Mouse (Mus musculus): ENCODE measurements around the gene Mgat5. TPM values are rescaled to one million over a fixed set of nuclear protein-coding genes. Genes with fewer than 3 reads are reported as not detected.
A peak's percentile ranks its signal among the peaks of the same experiment; 100 is the strongest.

Mgat5 gene
- polyA plus RNA-seq, 1 experiment from 2014 or later, result 4.9 TPM

DNA sequence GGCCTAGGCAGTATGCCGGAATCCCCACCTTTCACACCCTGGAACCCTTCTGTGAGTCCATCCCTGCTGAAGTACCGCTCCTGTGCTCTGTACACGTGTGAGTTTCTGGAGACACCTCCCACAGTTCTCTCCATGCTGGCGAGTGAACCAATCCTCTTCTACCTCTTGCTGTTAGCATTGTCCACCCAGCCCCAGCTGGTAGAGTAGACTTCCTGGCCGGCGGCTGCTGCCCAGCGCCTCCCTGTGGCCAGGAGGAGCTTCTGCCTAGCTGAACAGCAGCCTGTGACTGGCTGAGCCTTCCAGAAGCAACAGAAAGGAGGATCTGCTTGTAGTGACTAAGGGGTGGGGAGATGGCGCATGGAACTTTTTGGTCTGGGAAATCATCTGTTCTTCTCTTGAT is 279.4 kb downstream of the Mgat5 start:
- no peaks in the 10 kb centered on the region for H3K4me1 ChIP-seq
- H3K27ac ChIP-seq (replicated peaks), result no peak overlapping the region
- WGBS, result 92% methylated on average over 8 of the region's 8 CpGs
- no peaks in the 10 kb centered on the region for H3K27me3 ChIP-seq (replicated peaks; ENCODE audit: low read depth, poor library complexity, severe bottlenecking)
- no peaks in the 10 kb centered on the region for H3K9me3 ChIP-seq
- DNase-seq (ENCODE audit: low spot score), result no peak
- no peak overlapping the region for H3K4me3 ChIP-seq
- H3K36me3 ChIP-seq (replicated peaks), result peaks cover 22% of the 10 kb centered on the region

DNA sequence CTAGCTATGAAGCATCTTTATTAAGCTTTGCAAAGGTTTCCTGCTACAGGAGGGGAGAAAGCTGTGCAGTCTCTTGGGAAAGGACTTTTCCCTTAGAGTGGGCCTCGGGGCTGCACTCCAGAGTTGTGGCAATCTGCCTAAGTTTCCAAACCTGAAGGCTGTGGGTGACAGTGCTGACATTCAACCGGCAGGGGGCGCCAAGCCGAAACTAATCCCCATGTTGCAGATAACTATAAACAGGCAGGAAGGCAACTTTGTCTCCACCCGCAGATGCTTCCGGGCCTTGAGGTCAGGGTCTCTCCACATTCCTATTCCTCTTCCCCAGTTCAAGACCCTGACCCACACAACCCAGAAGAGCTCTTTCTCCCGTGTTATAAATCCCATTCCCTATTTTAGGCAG is 280.0 kb downstream of the Mgat5 start:
- H3K27ac ChIP-seq (replicated peaks), result no peak overlapping the region
- H3K4me1 ChIP-seq, result no peaks in the 10 kb centered on the region
- 46% methylated on average over 7 of the region's 7 CpGs for WGBS
- H3K27me3 ChIP-seq (replicated peaks; ENCODE audit: low read depth, poor library complexity, severe bottlenecking), result no peaks in the 10 kb centered on the region
- peaks cover 22% of the 10 kb centered on the region for H3K36me3 ChIP-seq (replicated peaks)
- H3K4me3 ChIP-seq, result no peak overlapping the region
- no peaks in the 10 kb centered on the region for H3K9me3 ChIP-seq
- DNase-seq (ENCODE audit: low spot score), result peak; percentile 73

GRCm38 (mm10) chr1:127487161-127487560 is 282.3 kb downstream of the Mgat5 start:
- Histone ChIP-seq H3K27ac (replicated peaks) (no peak overlapping the region), H3K36me3 (replicated peaks) (peaks cover 14% of the 10 kb centered on the region), H3K4me1 (no peaks in the 10 kb centered on the region), H3K4me3 (no peak overlapping the region), H3K27me3 (replicated peaks; ENCODE audit: low read depth, poor library complexity, severe bottlenecking) (no peaks in the 10 kb centered on the region), H3K9me3 (no peaks in the 10 kb centered on the region)
- DNase-seq (ENCODE audit: low spot score), result peak; percentile 47
- 81% methylated on average over 4 of the region's 4 CpGs for WGBS

DNA sequence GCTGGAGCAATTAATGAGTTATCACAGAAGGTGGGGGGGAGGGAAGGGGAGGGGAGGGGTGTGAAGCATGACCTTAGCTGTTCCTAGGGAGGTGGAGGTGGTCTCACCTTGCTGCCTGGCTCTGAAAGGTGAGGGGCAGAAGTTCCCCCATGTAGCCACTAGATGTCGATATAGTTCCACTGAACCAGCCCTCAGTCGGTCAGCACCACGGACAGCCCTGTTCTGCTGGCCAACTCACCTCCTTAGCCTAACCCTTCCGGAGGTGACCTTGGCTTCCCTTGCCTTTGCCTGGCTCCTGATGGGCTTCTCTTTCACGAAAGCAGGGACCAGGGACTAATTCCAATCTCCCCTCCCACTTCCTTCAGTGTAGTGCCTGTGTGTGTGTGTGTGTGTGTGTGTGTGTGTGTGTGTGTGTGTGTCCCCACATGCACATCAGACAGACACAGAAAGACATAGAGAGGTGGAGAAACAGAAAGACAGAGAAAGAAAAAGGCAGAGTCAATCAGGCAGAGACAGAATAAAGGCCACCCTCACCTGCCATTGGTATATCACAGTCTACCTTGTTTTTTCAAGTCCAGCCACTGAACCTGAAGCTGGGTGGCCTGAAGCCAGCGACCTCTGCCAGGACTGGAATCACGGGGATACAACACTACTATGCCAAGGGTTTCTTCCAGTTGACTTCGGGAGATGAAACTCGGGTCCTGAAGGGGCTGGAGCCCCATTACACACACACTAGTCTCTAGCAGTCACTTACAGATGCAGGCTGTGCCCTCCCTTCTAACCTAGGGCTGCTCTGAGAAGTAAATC is 292.1 kb downstream of the Mgat5 start:
- peak; percentile 76 for DNase-seq (ENCODE audit: low spot score)
- WGBS, result 34% methylated on average over 9 of the region's 9 CpGs
- Histone ChIP-seq H3K27ac (replicated peaks) (no peak overlapping the region), H3K9me3 (0 out of 2 replicates have a peak, but pooled peaks cover 4% of the 10 kb centered on the region), H3K4me3 (no peak overlapping the region), H3K36me3 (replicated peaks) (no peaks in the 10 kb centered on the region), H3K27me3 (replicated peaks; ENCODE audit: low read depth, poor library complexity, severe bottlenecking) (no peaks in the 10 kb centered on the region), H3K4me1 (no peaks in the 10 kb centered on the region)

DNA sequence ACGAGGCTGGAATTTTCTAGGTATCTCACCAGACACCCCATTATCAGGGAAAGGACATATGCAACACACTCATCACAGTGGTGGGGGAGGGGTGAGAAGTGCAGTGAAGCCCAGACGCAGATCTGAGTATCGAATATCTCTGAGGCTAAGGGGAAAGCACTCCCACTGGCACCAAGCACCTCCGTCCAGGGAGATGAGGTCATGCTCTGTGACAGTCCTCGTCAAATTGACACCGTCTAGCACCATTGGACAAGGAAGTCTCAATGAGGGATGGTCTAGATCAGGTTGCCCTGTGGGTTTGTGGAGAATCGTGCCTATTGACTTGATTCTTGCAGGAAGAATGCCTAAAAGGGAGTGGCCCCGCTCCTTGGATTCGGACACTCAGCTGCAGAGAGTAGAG is 293.9 kb downstream of the Mgat5 start:
- Histone ChIP-seq H3K27ac (replicated peaks) (no peak overlapping the region), H3K36me3 (replicated peaks) (no peaks in the 10 kb centered on the region), H3K4me1 (no peaks in the 10 kb centered on the region), H3K4me3 (no peak overlapping the region), H3K27me3 (replicated peaks; ENCODE audit: low read depth, poor library complexity, severe bottlenecking) (no peaks in the 10 kb centered on the region), H3K9me3 (0 out of 2 replicates have a peak, but pooled peaks cover under 1% of the 10 kb centered on the region)
- WGBS, result 62% methylated on average over 9 of the region's 9 CpGs
- no peak for DNase-seq (ENCODE audit: low spot score)

GRCm38 (mm10) chr1:127500219-127500618 is 295.4 kb downstream of the Mgat5 start:
- no peaks in the 10 kb centered on the region for H3K4me1 ChIP-seq
- DNase-seq (ENCODE audit: low spot score), result peak; percentile 83
- H3K27ac ChIP-seq (replicated peaks), result no peak overlapping the region
- no peak overlapping the region for H3K4me3 ChIP-seq
- 8% methylated on average over 8 of the region's 8 CpGs for WGBS
- no peaks in the 10 kb centered on the region for H3K27me3 ChIP-seq (replicated peaks; ENCODE audit: low read depth, poor library complexity, severe bottlenecking)
- no peaks in the 10 kb centered on the region for H3K9me3 ChIP-seq
- H3K36me3 ChIP-seq (replicated peaks), result no peaks in the 10 kb centered on the region

GRCm38 (mm10) chr1:127500701-127501100 is 295.9 kb downstream of the Mgat5 start:
- H3K4me3 ChIP-seq, result no peak overlapping the region
- no peaks in the 10 kb centered on the region for H3K4me1 ChIP-seq
- DNase-seq (ENCODE audit: low spot score), result no peak
- no peaks in the 10 kb centered on the region for H3K9me3 ChIP-seq
- H3K27me3 ChIP-seq (replicated peaks; ENCODE audit: low read depth, poor library complexity, severe bottlenecking), result no peaks in the 10 kb centered on the region
- no peaks in the 10 kb centered on the region for H3K36me3 ChIP-seq (replicated peaks)
- no peak overlapping the region for H3K27ac ChIP-seq (replicated peaks)
- WGBS, result 84% methylated on average over 17 of the region's 17 CpGs

- H3K27ac ChIP-seq (replicated peaks), result no peak overlapping the region
- 82% methylated on average over 10 of the region's 10 CpGs for WGBS
These were observed 302.3 kb downstream of the Mgat5 start for GRCm38 (mm10) chr1:127507042-127507650.

GRCm38 (mm10) chr1:127508067-127508739 is 303.4 kb downstream of the Mgat5 start:
- Histone ChIP-seq H3K36me3 (replicated peaks) (no peaks in the 10 kb centered on the region), H3K4me1 (0 out of 2 replicates have a peak, but pooled peaks cover 2% of the 10 kb centered on the region), H3K9me3 (no peaks in the 10 kb centered on the region), H3K4me3 (no peak overlapping the region), H3K27ac (replicated peaks) (no peak overlapping the region), H3K27me3 (replicated peaks; ENCODE audit: low read depth, poor library complexity, severe bottlenecking) (no peaks in the 10 kb centered on the region)
- no peak for DNase-seq (ENCODE audit: low spot score)
- WGBS, result 85% methylated on average over 16 of the region's 16 CpGs

More at GRCm38 (mm10) chr1:127507042-127507650, 302.3 kb downstream of the Mgat5 start:
- Histone ChIP-seq H3K9me3 (no peaks in the 10 kb centered on the region), H3K4me1 (0 out of 2 replicates have a peak, but pooled peaks cover 2% of the 10 kb centered on the region), H3K27me3 (replicated peaks; ENCODE audit: low read depth, poor library complexity, severe bottlenecking) (no peaks in the 10 kb centered on the region), H3K36me3 (replicated peaks) (no peaks in the 10 kb centered on the region), H3K4me3 (no peak overlapping the region)
- no peak for DNase-seq (ENCODE audit: low spot score)

DNA sequence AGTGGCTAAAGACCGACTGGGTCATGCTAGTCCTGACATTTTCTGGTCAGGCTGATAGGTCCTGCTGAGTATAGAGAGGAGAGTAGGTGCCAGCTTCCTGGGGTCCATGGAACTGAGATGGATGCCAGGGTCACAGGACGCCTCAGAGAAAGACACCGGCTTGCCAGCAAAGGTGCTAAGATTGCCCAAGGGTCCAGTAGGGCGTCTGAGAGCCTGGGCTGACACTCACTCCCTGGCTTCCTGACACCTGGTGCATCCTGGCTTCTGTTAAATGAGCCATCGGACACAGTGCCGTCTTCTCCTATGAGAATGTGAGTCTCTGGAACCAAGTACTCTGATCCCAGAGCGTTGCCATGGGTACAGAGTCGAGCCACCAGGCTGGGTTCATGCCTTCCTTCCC is 304.1 kb downstream of the Mgat5 start:
- Histone ChIP-seq H3K4me1 (0 out of 2 replicates have a peak, but pooled peaks cover 2% of the 10 kb centered on the region), H3K9me3 (no peaks in the 10 kb centered on the region), H3K4me3 (no peak overlapping the region), H3K27ac (replicated peaks) (no peak overlapping the region), H3K36me3 (replicated peaks) (no peaks in the 10 kb centered on the region), H3K27me3 (replicated peaks; ENCODE audit: low read depth, poor library complexity, severe bottlenecking) (no peaks in the 10 kb centered on the region)
- 87% methylated on average over 8 of the region's 8 CpGs for WGBS
- no peak for DNase-seq (ENCODE audit: low spot score)

- Histone ChIP-seq H3K9me3 (0 out of 2 replicates have a peak, but pooled peaks cover 6% of the 10 kb centered on the region), H3K4me1 (0 out of 2 replicates have a peak, but pooled peaks cover 2% of the 10 kb centered on the region), H3K36me3 (replicated peaks) (no peaks in the 10 kb centered on the region), H3K27ac (replicated peaks) (no peak overlapping the region), H3K4me3 (no peak overlapping the region), H3K27me3 (replicated peaks; ENCODE audit: low read depth, poor library complexity, severe bottlenecking) (no peaks in the 10 kb centered on the region)
- DNase-seq (ENCODE audit: low spot score), result no peak
- WGBS, result 92% methylated on average over 6 of the region's 6 CpGs
These were observed 306.5 kb downstream of the Mgat5 start for GRCm38 (mm10) chr1:127511362-127511761.

- no peak for DNase-seq (ENCODE audit: low spot score)
- 87% methylated on average over 6 of the region's 6 CpGs for WGBS
- Histone ChIP-seq H3K4me1 (no peaks in the 10 kb centered on the region), H3K4me3 (no peak overlapping the region), H3K36me3 (replicated peaks) (no peaks in the 10 kb centered on the region), H3K9me3 (0 out of 2 replicates have a peak, but pooled peaks cover 6% of the 10 kb centered on the region), H3K27me3 (replicated peaks; ENCODE audit: low read depth, poor library complexity, severe bottlenecking) (no peaks in the 10 kb centered on the region), H3K27ac (replicated peaks) (no peak overlapping the region)
These were observed 307.9 kb downstream of the Mgat5 start for GRCm38 (mm10) chr1:127512709-127513108.
